Mouse (Mus musculus) frontal cortex, postnatal 25 days (tissue): ENCODE data around the gene Farsa.
"Not testable (repeated sequence)": the region's sequence is repeated elsewhere in the genome, so short reads cannot be mapped to it uniquely, and the experiment has no call there.

ENCODE experiments used
- DNase-seq, 2 experiments: peaks; one replicate each; pipeline ENCODE4 v3.0.0; 2022; ENCODE audit warnings: low spot score in 2 of 2

Farsa gene

DNA sequence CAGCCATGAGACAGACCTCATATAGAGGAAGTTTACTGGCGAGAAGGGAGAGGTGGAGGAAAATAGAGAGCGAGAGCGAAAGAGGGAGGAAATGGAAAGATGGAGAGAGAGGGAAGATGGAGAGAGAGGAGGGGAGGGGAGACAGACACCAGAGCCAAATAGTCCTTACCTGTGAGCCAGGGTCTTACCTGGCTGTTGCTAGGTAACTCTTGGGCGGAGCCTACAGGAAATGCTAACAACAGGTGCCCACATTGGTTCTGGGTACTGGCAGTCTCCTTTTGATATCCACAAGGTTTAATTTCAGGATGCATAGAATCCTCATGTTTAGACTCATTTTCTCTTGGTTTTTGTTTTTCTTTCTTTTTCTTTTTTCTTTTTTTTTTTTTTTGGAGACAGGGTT, 16.2 kb downstream of the Farsa start:
- DNase-seq: no peak

DNA sequence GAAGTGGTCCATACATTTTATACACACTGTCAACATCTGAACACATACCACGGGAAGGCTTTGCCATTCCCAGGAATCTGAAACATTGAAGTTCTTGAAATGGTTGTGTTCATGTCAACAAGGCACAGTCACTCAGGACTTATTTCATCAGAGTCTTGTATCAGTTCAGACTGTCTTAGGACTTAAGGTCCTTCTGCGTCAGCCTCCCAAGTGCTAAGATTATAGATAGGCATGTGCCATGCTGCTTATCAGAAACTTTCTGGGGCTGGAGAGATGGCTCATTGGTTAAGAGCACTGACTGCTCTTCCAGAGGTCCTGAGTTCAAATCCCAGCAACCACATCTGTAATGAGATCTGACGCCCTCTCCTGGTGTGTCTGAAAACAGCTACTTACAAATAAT, 17.6 kb downstream of the Farsa start:
- no peak for DNase-seq

DNA sequence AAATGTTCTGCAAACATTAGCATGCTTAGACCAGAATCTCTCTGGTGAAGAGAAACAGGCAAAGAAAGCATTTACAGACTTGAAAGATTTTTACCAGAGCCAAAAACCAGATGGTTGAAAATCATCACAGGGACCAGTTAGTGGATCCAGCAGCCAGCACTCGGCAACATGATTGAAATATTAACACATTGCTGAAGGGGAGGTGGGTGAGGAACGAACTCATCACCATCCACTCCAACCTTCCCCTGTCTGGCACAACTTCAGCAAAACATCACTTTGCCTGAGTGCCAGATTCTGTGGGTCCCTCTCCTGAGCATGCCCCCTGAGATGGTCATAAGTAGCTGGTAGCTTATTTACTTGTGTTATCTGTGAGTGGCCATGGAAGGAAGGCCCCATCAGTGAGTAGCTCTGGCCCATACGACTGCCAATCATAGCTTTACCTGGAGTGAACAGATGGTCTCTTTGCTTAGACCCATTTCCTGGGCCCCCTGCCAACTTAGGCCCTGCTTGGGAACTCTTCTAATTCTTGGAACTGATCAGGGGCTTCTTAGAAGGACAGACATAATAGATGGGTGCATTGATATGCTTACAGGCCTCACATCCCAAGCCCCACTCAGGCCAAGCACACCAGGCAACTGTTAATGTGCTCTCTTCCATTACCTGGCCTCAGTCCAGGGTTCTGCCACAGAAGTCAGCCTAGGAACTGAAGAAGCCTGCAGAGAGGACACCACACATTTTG, 20.7 kb downstream of the Farsa start:
- no peak for DNase-seq

- no peak for DNase-seq
These were observed 22.1 kb downstream of the Farsa start for GRCm38 (mm10) chr8:84878915-84879314.

DNA sequence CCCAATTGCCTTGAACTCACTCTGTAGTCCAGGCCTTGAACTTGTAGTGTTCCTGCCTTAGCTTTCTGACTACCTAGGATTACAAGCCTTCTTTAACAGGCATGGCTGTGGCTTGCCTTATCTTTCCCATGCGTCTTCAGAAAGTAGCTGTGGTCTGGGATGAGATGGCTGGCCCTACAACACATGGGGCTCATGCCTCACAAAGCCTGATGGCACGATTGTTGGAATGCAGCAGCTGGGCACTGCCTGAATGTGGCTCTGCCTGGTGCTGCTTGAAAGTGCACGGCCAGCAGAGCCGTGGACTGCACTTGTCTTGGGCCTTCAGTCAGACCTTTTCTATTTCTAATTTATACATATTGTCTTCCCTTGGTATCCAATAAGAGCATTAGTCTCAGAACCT, 27.9 kb downstream of the Farsa start:
- no peak for DNase-seq

- DNase-seq: no peak
These were observed 31.5 kb downstream of the Farsa start for GRCm38 (mm10) chr8:84888280-84888679.

GRCm38 (mm10) chr8:84889141-84889540, 32.4 kb downstream of the Farsa start:
- no peak for DNase-seq

GRCm38 (mm10) chr8:84892993-84893708, 36.4 kb downstream of the Farsa start:
- DNase-seq: no peak

DNA sequence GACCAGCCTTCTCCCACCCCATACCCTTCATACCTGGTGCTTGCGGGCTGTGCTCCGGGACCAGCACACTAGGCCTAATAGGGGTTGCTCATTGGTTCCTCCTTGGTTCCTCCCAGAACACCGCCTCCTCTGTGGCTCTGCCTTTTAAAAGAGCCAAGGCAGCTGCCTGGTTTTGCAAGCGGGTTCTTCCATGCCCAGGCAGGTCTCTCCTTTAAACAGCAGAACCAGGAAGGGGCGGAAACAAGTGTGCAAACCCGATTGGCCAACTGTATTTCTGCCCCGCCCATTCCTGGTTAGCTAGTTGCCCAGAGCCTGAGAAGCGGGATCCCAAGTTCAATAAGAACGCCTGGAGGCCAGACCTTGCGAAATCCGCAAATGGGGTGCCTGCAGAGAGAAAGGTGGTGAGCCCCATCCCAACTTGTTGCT, 36.9 kb downstream of the Farsa start, which contains the start of gene Gcdh:
TSS of gene Gcdh (minus strand) at position 213 of the 426 bp plus-strand sequence.
- peak; percentile 72 to 85 for DNase-seq

GRCm38 (mm10) chr8:84895963-84896362, 39.2 kb downstream of the Farsa start:
- DNase-seq: no peak

GRCm38 (mm10) chr8:84901071-84901470, 44.3 kb downstream of the Farsa start:
- DNase-seq: no peak

- DNase-seq: no peak
These were observed 45.0 kb downstream of the Farsa start, which contains the start of gene Klf1 for GRCm38 (mm10) chr8:84901752-84902151. Klf1 (plus strand) TSS chr8:84901928.

GRCm38 (mm10) chr8:84902367-84902919, 45.7 kb downstream of the Farsa start:
- no peak for DNase-seq

- DNase-seq: peak; percentile 85 to 87
These were observed 46.3 kb downstream of the Farsa start for GRCm38 (mm10) chr8:84902920-84903661.

DNA sequence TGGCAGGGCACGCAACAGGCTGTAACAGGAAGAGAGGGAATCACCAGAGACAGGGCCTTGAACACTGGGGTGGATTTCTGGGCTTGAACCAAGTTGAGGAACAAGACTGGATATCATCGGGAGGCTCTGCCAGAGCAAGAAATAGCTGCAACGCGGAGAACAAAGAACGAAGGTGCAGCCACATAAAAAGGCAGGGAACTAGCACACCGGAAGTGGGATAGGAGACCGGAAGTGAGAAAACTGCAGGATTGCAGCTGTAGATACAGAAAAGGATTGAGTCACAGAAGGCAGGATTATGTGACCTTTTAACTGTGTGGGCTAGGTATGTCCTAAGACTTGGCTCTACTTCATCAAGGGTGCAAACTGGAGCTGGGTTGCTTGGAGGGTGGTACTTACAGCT, 47.6 kb downstream of the Farsa start:
- DNase-seq: no peak

GRCm38 (mm10) chr8:84907037-84907436, 50.2 kb downstream of the Farsa start:
- DNase-seq: no peak

DNA sequence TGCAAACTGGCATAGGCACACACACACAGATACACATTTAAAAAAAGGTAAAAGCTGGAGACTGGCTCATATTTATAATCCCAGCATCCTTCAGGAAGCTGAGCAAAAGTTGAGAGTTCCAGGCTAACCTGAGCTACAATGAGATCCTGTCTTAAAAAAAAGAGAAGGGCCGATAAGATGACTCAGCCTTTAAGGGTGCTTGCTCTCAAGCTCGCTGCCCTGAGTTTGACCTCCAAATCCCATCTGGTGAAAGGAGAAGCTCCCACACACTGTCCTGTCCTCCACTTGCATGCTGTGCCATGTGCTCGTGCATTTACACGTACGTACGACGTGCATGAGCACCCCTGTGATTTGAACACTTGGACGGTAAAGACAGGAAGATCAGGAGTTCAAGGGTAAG, 50.7 kb downstream of the Farsa start:
- DNase-seq: no peak

DNA sequence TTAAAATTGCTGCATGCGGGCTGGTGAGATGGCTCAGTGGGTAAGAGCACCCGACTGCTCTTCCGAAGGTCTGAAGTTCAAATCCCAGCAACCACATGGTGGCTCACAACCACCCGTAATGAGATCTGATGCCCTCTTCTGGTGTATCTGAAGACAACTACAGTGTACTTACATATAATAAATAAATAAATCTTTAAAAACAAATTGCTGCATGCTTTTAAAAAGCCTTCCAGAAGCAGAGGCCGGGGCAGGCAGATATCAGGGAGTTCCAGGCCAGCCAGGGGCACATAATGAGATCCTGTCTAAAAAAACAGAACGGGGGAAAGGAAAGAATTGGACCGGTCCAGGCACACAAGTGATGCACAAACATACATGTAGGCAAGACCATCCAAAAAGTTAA, 51.2 kb downstream of the Farsa start:
- DNase-seq: not testable (repeated sequence)

DNA sequence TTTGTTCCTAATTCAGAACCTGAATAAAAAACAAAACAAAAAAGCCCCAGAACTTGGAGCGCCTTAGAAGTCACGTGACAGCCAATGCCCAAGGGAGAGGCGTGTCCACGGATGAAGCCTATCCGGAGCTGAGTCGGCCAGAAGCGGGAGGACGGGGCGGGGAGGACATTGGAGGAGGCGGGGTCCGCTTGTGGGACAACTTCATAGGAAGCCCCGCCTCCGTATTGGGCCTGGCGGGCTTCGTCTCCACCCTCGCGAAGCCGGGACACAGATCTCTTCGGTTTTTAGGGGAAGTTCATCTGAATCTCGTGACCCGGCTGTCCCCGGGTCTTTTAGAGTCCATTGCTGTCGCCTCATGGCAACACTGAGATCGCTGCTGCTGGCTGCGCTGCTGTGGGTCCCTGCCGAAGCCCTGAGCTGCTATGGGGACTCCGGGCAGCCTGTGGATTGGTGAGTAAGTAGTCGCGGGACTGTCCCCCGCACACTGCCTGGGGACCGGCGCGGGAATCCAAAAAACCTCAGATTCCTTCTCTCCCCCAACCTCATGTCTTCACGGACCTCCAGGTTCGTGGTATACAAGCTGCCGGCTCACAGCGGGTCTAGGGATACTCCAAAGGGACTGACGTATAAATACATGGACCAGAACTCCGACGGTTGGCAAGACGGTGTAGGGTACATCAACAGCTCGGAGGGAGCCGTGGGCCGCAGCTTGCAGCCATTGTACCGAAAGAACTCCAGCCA, 51.8 kb downstream of the Farsa start, which contains the start of gene Dnase2a:
TSS of gene Dnase2a (plus strand) at position 140 of the 741 bp plus-strand sequence.
- DNase-seq: peak; percentile 52 to 72

DNA sequence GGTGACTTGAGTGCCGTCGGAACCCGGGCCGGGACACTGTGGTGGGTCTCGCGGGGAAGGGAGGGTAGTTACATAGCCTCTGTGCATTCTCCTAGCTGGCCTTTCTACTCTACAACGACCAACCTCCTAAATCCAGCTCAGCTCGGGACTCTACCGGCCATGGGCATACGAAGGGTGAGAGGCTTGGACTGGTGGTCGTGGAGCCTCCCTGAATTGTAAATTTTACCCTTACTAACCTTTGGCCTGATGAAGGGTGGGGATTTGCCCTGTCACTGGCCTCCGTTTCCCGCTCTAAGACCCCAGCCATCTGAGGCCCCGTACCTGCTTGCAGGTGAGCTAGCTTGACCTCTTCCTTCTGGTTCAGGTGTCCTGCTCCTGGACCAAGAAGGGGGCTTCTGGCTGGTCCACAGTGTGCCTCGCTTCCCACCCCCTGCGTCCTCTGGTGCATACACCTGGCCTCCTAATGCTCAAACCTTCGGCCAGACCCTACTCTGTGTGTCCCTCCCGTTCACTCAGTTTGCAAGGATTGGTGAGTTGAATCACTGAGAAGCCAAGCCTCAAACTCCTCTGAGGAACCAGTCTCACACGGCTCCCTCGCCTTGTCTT, 52.5 kb downstream of the Farsa start:
- DNase-seq: no peak

DNA sequence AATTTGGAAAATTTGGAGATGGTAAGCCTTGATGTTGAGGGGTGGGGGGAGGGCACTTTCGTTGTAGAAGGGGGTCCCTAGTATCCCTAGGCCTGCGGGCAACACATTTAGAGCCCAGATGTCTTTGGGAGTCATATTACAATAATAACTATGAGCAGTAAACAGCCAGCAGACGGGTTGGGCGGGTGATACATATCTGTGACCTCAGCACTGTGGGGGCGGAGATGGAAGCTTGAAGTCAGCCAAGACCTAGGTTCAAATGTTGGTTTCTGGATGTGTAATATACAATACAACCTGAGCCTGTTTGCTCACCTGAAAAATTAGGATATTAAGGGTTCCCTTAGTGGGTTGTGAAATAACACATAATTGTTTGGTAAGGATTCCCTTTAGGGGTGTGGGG, 53.2 kb downstream of the Farsa start:
- DNase-seq: no peak
